Mouse (Mus musculus): ENCODE results near the gene Shroom3. TPM values are rescaled to one million over a fixed set of nuclear protein-coding genes. Genes with fewer than 3 reads are reported as not detected.

Shroom3 gene
- polyA plus RNA-seq, 1 experiment from 2014 or later = 2.9 TPM

DNA sequence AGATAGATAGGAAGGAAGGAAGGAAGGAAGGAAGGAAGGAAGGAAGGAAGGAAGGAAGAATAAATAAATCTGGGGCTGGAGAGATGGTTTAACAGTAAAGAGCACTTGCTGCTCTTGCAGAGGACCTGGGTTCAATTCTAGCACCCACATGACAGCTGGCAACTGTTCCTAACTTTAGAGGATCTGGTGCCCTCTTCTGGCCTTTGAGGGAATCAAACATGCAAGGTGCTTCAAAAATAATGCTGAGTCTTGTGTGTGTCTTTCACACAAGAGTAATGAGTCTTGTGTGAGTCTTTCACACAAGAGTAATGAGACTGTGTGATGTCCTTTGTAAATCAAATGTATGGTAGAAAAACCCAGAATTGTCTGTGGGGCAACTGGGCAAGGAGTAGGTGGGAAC is 299.4 kb downstream of the Shroom3 start:
- Histone ChIP-seq H3K4me3 (no peak overlapping the region), H3K27me3 (no peaks in the 10 kb centered on the region), H3K9me3 (no peaks in the 10 kb centered on the region), H3K36me3 (no peaks in the 10 kb centered on the region), H3K4me2 (replicated peaks) (no peak overlapping the region), H3K4me1 (no peaks in the 10 kb centered on the region), H3K27ac (replicated peaks) (no peak overlapping the region), H3K9ac (replicated peaks) (no peak overlapping the region)
- no peak for ATAC-seq (replicated peaks)

GRCm38 (mm10) chr5:92983942-92984341 is 300.7 kb downstream of the Shroom3 start:
- no peak overlapping the region for H3K4me3 ChIP-seq
- no peaks in the 10 kb centered on the region for H3K36me3 ChIP-seq
- H3K4me1 ChIP-seq = peaks cover 5% of the 10 kb centered on the region
- no peaks in the 10 kb centered on the region for H3K27me3 ChIP-seq
- H3K4me2 ChIP-seq (replicated peaks) = no peak overlapping the region
- ATAC-seq (replicated peaks) = no peak
- WGBS = 33% methylated on average over 2 of the region's 2 CpGs
- no peaks in the 10 kb centered on the region for H3K9me3 ChIP-seq
- H3K9ac ChIP-seq (replicated peaks) = no peak overlapping the region
- no peak overlapping the region for H3K27ac ChIP-seq (replicated peaks)

- no peak for ATAC-seq (replicated peaks)
- H3K4me1 ChIP-seq = peaks cover 5% of the 10 kb centered on the region
- WGBS = 20% methylated on average over 1 of the region's 1 CpGs
These were observed 301.5 kb downstream of the Shroom3 start for GRCm38 (mm10) chr5:92984692-92985091.

GRCm38 (mm10) chr5:92985391-92985790 is 302.2 kb downstream of the Shroom3 start:
- H3K9ac ChIP-seq (replicated peaks) = no peak overlapping the region
- H3K4me2 ChIP-seq (replicated peaks) = no peak overlapping the region
- H3K4me1 ChIP-seq = peaks cover 5% of the 10 kb centered on the region
- WGBS = 88% methylated on average over 2 of the region's 2 CpGs
- no peaks in the 10 kb centered on the region for H3K36me3 ChIP-seq
- H3K27ac ChIP-seq (replicated peaks) = no peak overlapping the region
- H3K4me3 ChIP-seq = no peak overlapping the region
- no peaks in the 10 kb centered on the region for H3K9me3 ChIP-seq
- no peak for ATAC-seq (replicated peaks)
- H3K27me3 ChIP-seq = no peaks in the 10 kb centered on the region

More at GRCm38 (mm10) chr5:92984692-92985091, 301.5 kb downstream of the Shroom3 start:
- H3K9me3 ChIP-seq = no peaks in the 10 kb centered on the region
- H3K9ac ChIP-seq (replicated peaks) = no peak overlapping the region
- no peak overlapping the region for H3K27ac ChIP-seq (replicated peaks)
- no peak overlapping the region for H3K4me3 ChIP-seq
- no peaks in the 10 kb centered on the region for H3K27me3 ChIP-seq
- H3K4me2 ChIP-seq (replicated peaks) = no peak overlapping the region
- H3K36me3 ChIP-seq = no peaks in the 10 kb centered on the region

- Histone ChIP-seq H3K4me2 (replicated peaks) (no peak overlapping the region), H3K27me3 (no peaks in the 10 kb centered on the region), H3K27ac (replicated peaks) (no peak overlapping the region), H3K9ac (replicated peaks) (no peak overlapping the region), H3K9me3 (no peaks in the 10 kb centered on the region), H3K36me3 (no peaks in the 10 kb centered on the region), H3K4me1 (peaks cover 5% of the 10 kb centered on the region), H3K4me3 (no peak overlapping the region)
- WGBS = 88% methylated on average over 22 of the region's 22 CpGs
- ATAC-seq (replicated peaks) = no peak
These were observed 303.7 kb downstream of the Shroom3 start for GRCm38 (mm10) chr5:92986651-92987610.

DNA sequence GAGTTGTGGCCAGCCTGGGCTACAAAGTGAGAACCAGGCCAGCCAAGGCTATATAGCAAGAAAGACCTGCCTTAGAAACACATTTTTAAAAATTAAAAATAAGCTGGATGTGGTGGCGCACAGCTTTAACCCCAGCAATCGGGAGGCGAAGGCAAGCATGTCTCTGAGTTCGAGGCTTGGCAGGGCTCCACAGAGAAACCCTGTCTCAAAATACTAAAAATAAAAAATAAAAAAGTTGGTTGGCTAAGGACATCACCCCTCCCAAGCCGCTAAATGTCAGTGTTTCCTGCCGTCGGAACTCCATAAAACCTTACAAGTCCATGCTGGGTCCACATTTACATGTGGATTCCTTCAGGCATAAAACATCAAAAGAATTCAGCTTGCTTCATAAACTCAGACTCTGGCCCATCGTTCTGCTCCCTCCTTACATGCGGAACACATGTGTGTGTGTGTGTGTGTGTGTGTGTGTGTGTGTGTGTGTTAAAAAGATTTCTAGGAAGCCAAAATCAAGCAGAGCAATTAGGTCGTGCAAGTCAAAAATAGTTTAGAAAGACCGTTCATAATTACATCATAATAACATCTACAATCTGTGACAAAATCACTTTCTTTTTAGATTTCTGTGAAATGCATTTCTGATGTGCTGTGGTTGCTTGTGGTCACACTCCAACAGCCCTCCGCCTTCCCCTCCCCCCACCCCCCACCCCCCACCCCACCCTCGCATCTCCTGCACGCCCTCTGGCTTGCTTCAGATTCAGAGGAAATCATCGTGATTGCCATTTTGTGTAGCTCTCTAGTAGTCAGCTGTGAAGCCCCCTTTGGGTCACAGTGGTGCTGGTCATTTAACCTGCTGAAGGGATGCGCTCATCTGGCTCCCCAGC is 304.9 kb downstream of the Shroom3 start:
- H3K36me3 ChIP-seq = no peaks in the 10 kb centered on the region
- WGBS = 59% methylated on average over 16 of the region's 16 CpGs
- no peak overlapping the region for H3K4me2 ChIP-seq (replicated peaks)
- H3K27me3 ChIP-seq = no peaks in the 10 kb centered on the region
- H3K4me1 ChIP-seq = peaks cover 5% of the 10 kb centered on the region
- no peak overlapping the region for H3K27ac ChIP-seq (replicated peaks)
- ATAC-seq (replicated peaks) = no peak
- H3K9me3 ChIP-seq = no peaks in the 10 kb centered on the region
- no peak overlapping the region for H3K4me3 ChIP-seq
- H3K9ac ChIP-seq (replicated peaks) = no peak overlapping the region

DNA sequence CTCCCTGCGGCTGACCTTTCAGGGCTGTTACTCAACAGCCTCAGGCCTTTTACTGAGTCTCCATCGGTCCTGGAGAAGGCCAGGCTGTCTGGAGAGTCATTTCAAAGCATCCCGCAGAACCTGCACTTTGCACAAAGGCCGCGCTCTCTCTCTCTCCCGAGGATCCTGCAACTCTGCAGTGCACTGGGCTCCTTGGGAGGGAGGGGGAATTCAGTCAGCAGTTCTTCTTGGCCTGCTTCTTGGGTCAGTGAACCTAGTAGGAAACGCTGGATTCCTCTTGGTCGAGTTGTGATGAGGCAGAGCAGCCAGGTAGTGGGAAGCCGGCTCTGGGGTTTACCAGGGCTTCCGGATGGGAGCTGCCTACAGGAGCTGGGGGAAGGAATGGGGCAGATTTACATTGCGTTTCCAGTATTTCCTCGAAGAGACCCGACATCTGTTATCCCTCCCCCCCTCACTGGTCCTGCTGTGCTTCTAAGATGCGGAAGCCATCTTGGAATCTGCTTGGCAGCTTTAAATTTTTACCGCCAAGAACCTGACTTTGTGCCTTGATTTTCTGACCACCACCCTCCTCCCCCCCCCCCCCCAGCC is 305.6 kb downstream of the Shroom3 start:
- 30% methylated on average over 15 of the region's 15 CpGs for WGBS
- H3K27ac ChIP-seq (replicated peaks) = no peak overlapping the region

DNA sequence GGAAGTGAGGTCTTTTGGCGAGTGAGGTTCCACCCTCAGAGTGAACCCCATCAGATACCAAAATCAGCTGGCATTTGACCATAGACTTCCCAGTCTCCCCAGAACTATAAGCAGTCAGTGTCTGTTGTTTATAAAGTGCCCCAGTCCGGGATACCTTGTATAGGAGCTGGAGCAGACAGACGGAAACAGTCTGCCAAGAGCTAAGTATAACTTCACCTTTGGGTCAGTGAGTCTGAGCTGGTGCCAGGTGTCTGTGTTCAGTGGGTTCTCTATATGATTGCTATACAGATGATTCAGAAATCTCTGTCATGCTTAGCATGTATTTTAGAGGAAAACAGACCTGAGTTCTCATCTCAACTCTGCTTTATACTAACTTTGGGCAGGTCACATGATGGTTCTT is 308.9 kb downstream of the Shroom3 start:
- Histone ChIP-seq H3K4me1 (peaks cover 5% of the 10 kb centered on the region), H3K27me3 (no peaks in the 10 kb centered on the region), H3K27ac (replicated peaks) (no peak overlapping the region), H3K36me3 (no peaks in the 10 kb centered on the region), H3K9ac (replicated peaks) (no peak overlapping the region), H3K4me3 (no peak overlapping the region), H3K9me3 (no peaks in the 10 kb centered on the region), H3K4me2 (replicated peaks) (no peak overlapping the region)
- 85% methylated on average over 3 of the region's 3 CpGs for WGBS
- no peak for ATAC-seq (replicated peaks)

More for the DNA sequence above, 305.6 kb downstream of the Shroom3 start:
- Histone ChIP-seq H3K4me1 (peaks cover 5% of the 10 kb centered on the region), H3K27me3 (no peaks in the 10 kb centered on the region), H3K4me2 (replicated peaks) (no peak overlapping the region), H3K9ac (replicated peaks) (no peak overlapping the region), H3K9me3 (no peaks in the 10 kb centered on the region), H3K4me3 (no peak overlapping the region), H3K36me3 (no peaks in the 10 kb centered on the region)
- 0 out of 2 replicates have a peak, but pooled peaks have one; percentile 32 for ATAC-seq (replicated peaks)

GRCm38 (mm10) chr5:92994309-92994708 is 311.1 kb downstream of the Shroom3 start:
- Histone ChIP-seq H3K9ac (replicated peaks) (no peak overlapping the region), H3K27ac (replicated peaks) (no peak overlapping the region), H3K36me3 (no peaks in the 10 kb centered on the region), H3K4me3 (no peak overlapping the region), H3K4me1 (no peaks in the 10 kb centered on the region), H3K9me3 (no peaks in the 10 kb centered on the region), H3K27me3 (no peaks in the 10 kb centered on the region), H3K4me2 (replicated peaks) (no peak overlapping the region)
- no peak for ATAC-seq (replicated peaks)
- WGBS = 84% methylated on average over 6 of the region's 6 CpGs

- Histone ChIP-seq H3K27me3 (no peaks in the 10 kb centered on the region), H3K4me2 (replicated peaks) (no peak overlapping the region), H3K9ac (replicated peaks) (no peak overlapping the region), H3K36me3 (no peaks in the 10 kb centered on the region), H3K27ac (replicated peaks) (no peak overlapping the region), H3K9me3 (no peaks in the 10 kb centered on the region), H3K4me3 (no peak overlapping the region), H3K4me1 (no peaks in the 10 kb centered on the region)
- WGBS = 93% methylated on average over 2 of the region's 2 CpGs
- no peak for ATAC-seq (replicated peaks)
These were observed 311.6 kb downstream of the Shroom3 start for GRCm38 (mm10) chr5:92994861-92995260.

- 60% methylated on average over 5 of the region's 5 CpGs for WGBS
- ATAC-seq (replicated peaks) = no peak; the same call in 1 of the 2 replicates
- Histone ChIP-seq H3K36me3 (no peaks in the 10 kb centered on the region), H3K4me2 (replicated peaks) (no peak overlapping the region), H3K27me3 (no peaks in the 10 kb centered on the region), H3K27ac (replicated peaks) (no peak overlapping the region), H3K4me3 (no peak overlapping the region), H3K9ac (replicated peaks) (no peak overlapping the region), H3K4me1 (no peaks in the 10 kb centered on the region), H3K9me3 (no peaks in the 10 kb centered on the region)
These were observed 314.3 kb downstream of the Shroom3 start for GRCm38 (mm10) chr5:92997428-92998120.
